8 mouse cellular contexts compared by ENCODE assay signal in the genomic region with DNA sequence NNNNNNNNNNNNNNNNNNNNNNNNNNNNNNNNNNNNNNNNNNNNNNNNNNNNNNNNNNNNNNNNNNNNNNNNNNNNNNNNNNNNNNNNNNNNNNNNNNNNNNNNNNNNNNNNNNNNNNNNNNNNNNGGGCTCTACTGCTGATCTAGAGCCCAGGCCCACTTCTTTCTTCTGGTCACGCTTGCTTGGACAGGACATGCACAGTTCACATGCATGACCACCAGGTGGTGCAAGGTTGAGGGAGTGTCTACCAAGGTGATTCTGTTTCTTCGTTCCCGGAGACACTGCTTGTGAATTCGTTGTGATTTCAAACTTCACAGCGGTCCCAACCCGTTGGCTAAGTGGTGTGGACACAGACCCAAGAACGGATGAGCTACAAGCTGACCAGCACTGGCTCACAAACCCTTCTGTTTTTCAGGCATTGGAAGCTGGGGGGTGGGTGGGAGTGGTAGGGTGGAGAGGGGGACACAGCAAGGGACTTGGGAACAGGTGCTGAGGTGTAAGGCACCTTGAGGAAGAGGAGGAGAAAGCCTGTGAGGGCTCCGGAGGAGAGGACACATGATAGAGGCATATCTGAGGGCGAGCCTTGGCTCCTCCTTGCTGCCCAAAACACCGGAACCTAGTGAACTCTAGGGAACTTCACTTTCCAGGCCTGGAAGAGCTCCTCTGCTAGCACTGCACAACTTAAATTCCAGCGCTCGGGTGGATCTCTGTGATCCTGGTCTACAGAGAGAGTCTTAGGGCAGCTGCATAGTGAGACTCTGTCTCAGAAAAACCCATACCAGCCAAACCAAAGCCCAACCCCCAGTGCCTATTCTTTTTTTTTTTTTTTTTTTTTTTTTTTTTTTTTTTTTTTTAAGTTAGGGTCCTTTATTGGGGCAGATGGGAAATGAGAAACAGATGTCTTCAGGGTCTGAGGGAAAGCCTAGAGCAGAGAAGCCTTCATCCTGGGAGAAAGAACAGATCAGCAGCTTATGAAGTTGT. TPM values are rescaled to one million over a fixed set of nuclear protein-coding genes. Genes with fewer than 3 reads are reported as not detected.
DNase-seq lines count a peak whose midpoint lies in the region; ATAC-seq and TF ChIP-seq lines count a peak whose summit lies in the region.

No protein-coding gene starts in this region.

- no peaks in the 10 kb centered on the region for H3K9me3 ChIP-seq in hindbrain, embryonic 13.5 days
- no peaks in the 10 kb centered on the region for H3K9me3 ChIP-seq in megakaryocyte, embryonic 14.5 days

- TF ChIP-seq CTCF in Patski (IDR thresholded peaks at IDR 0.05): peak; percentile 50
- peak; percentile 79 for TF ChIP-seq CTCF in left cerebral cortex, adult 2 months (IDR thresholded peaks at IDR 0.05)

- H3K4me3 ChIP-seq in hindbrain, embryonic 13.5 days: peak overlapping the region; percentile 15; the same call in 1 of the 2 replicates
- H3K4me3 ChIP-seq in left cerebral cortex, adult 2 months: no peak overlapping the region
- peak overlapping the region; percentile 81 for H3K4me3 ChIP-seq in megakaryocyte, embryonic 14.5 days (replicated peaks)

- POLR2A ChIA-PET in Patski (lab: Charles Lee): no interaction called here

- WGBS in hindbrain, embryonic 13.5 days: 29% methylated on average over 12 of the region's 12 CpGs

- peak overlapping the region; percentile 39; the same call in 1 of the 2 replicates for H3K9ac ChIP-seq in hindbrain, embryonic 13.5 days

- peaks cover 11% of the 10 kb centered on the region for H3K4me1 ChIP-seq in hindbrain, embryonic 13.5 days (replicated peaks)
- peaks cover 62% of the 10 kb centered on the region for H3K4me1 ChIP-seq in megakaryocyte, embryonic 14.5 days

- CTCF ChIA-PET in Patski (lab: Charles Lee): interaction anchor here (0.6 to 5.8 kb wide), 7 partner anchors 11 to 172 kb away, joined by 3 to 52 read pairs (median 3); no protein-coding TSS in a partner anchor

- no peaks in the 10 kb centered on the region for H3K27me3 ChIP-seq in Patski
- peaks cover 6% of the 10 kb centered on the region for H3K27me3 ChIP-seq in hindbrain, embryonic 13.5 days
- H3K27me3 ChIP-seq in megakaryocyte, embryonic 14.5 days (replicated peaks): peaks cover 5% of the 10 kb centered on the region

- no peak for ATAC-seq in Patski
- no peak; the same call in 1 of the 2 replicates for ATAC-seq in hindbrain, embryonic 13.5 days (ENCODE audit: low FRiP score)

- no peak for DNase-seq in Patski (ENCODE audit: low read depth, low spot score)
- DNase-seq in cerebellum, adult 9-10 months: peak; percentile 42
- DNase-seq in frontal cortex, postnatal 14 days (ENCODE audit: low spot score in 2 of 2): peak; percentile 44 to 59
- DNase-seq in left cerebral cortex, adult 2 months (ENCODE audit: extremely low spot score in 1 of 2, low spot score in 2 of 2): peak; percentile 39 to 60
- peak; percentile 67 for DNase-seq in right cerebral cortex, postnatal 14 days
- DNase-seq in urinary bladder, postnatal 36 days (ENCODE audit: low spot score in 2 of 2): peak; percentile 70 to 80

- H3K36me3 ChIP-seq in hindbrain, embryonic 13.5 days: no peaks in the 10 kb centered on the region
- peaks cover 2% of the 10 kb centered on the region for H3K36me3 ChIP-seq in megakaryocyte, embryonic 14.5 days (replicated peaks; ENCODE audit: low read length)

- intact Hi-C loops in left cerebral cortex, adult 2 months (cut with DNase I): loop anchor here (1.0 kb wide), 1 partner anchor 132 kb away; no protein-coding TSS in a partner anchor

- H3K27ac ChIP-seq in hindbrain, embryonic 13.5 days: no peak overlapping the region; the same call in 1 of the 2 replicates
- H3K27ac ChIP-seq in left cerebral cortex, adult 2 months: no peak overlapping the region

- peak overlapping the region; percentile 40 for H3K4me2 ChIP-seq in hindbrain, embryonic 13.5 days

- in situ Hi-C loops in Patski (cut with MboI; ENCODE audit: low pct_unique_long_range_greater_than_20kb): loop anchor here (5.0 kb wide), 2 partner anchors 133 to 348 kb away; partner anchors contain the start of gene Nol6

RNA-seq across cellular contexts. Expression of gene Smu1, which starts 16.8 kb away (rescaled TPM):
- polyA plus RNA-seq in Patski (2021): 56.5 TPM
- 130 and 131 TPM in 2 replicates for polyA plus RNA-seq in hindbrain, embryonic 13.5 days (2015; fragmentation: Nextera tagmentation; extraction: Ambion mirVana)
- 10 to 100 TPM; 47.3 to 53.0 TPM for total RNA-seq in left cerebral cortex, adult 2 months (2021)
- 8.3 TPM in 1 of 2 replicates, not detected in the other for polyA plus RNA-seq in megakaryocyte, embryonic 14.5 days (2012; ENCODE audit: insufficient read depth, low replicate concordance)

RNA-seq across cellular contexts. Expression of gene Dnaja1, which starts 52.6 kb away (rescaled TPM):
- polyA plus RNA-seq in Patski (2021): 162 TPM
- 792 and 817 TPM in 2 replicates for polyA plus RNA-seq in hindbrain, embryonic 13.5 days (2015; fragmentation: Nextera tagmentation; extraction: Ambion mirVana)
- 100 to 1,000 TPM; 282 to 289 TPM for total RNA-seq in left cerebral cortex, adult 2 months (2021)
- polyA plus RNA-seq in megakaryocyte, embryonic 14.5 days (2012; ENCODE audit: insufficient read depth, low replicate concordance): 0.81 and 43.5 TPM in 2 replicates
